Mouse (Mus musculus): ENCODE data around the gene Gm49340. TPM values are rescaled to one million over a fixed set of nuclear protein-coding genes. Genes with fewer than 3 reads are reported as not detected.
"Not testable (repeated sequence)": the region's sequence is repeated elsewhere in the genome, so short reads cannot be mapped to it uniquely, and the experiment has no call there.

The Gm49340 gene
- not detected in 2 replicates for polyA plus RNA-seq (2015; fragmentation: Nextera tagmentation; extraction: Ambion mirVana)

GRCm38 (mm10) chr11:73329442-73329841, at the start of gene Gm49340, which contains the start of the genes Aspa and Spata22:
Gene Gm49340 (plus strand): TSS chr11:73329741.
Gene Aspa (minus strand): TSS chr11:73329596.
Gene Spata22 (plus strand): TSS chr11:73329741.
- Histone ChIP-seq H3K9me3 (no peaks in the 10 kb centered on the region), H3K4me1 (replicated peaks) (0 out of 2 replicates have a peak, but pooled peaks cover 4% of the 10 kb centered on the region), H3K4me2 (replicated peaks) (no peak within 1 kb of the TSS), H3K27me3 (replicated peaks) (no peaks in the 10 kb centered on the region), H3K9ac (no peak within 1 kb of the TSS), H3K4me3 (replicated peaks) (no peak within 1 kb of the TSS), H3K27ac (no peak within 1 kb of the TSS), H3K36me3 (no peaks in the 10 kb centered on the region)
- ATAC-seq, result no peak
- 81% methylated on average over 27 of the region's 27 CpGs for WGBS

- ATAC-seq, result no peak
- Histone ChIP-seq H3K9ac (no peak overlapping the region), H3K27ac (no peak overlapping the region), H3K27me3 (replicated peaks) (no peaks in the 10 kb centered on the region), H3K36me3 (no peaks in the 10 kb centered on the region), H3K4me1 (replicated peaks) (peaks cover 14% of the 10 kb centered on the region), H3K4me3 (replicated peaks) (no peak overlapping the region), H3K4me2 (replicated peaks) (no peak overlapping the region), H3K9me3 (no peaks in the 10 kb centered on the region)
- WGBS, result 36% methylated on average over 5 of the region's 5 CpGs
Measured at GRCm38 (mm10) chr11:73280710-73281109, 48.8 kb upstream of the Gm49340 start.

GRCm38 (mm10) chr11:73281528-73282027, 48.0 kb upstream of the Gm49340 start:
- Histone ChIP-seq H3K4me2 (replicated peaks) (peak overlapping the region; percentile 59), H3K9ac (peak overlapping the region; percentile 14; the same call in 1 of the 2 replicates), H3K4me1 (replicated peaks) (peaks cover 14% of the 10 kb centered on the region), H3K27me3 (replicated peaks) (no peaks in the 10 kb centered on the region), H3K4me3 (replicated peaks) (peak overlapping the region; percentile 33; the same call in 1 of the 2 replicates), H3K36me3 (no peaks in the 10 kb centered on the region), H3K27ac (no peak overlapping the region), H3K9me3 (no peaks in the 10 kb centered on the region)
- ATAC-seq, result peak; percentile 93
- 5% methylated on average over 16 of the region's 16 CpGs for WGBS

- peak; percentile 32 for ATAC-seq
- WGBS, result 25% methylated on average over 9 of the region's 9 CpGs
- H3K36me3 ChIP-seq, result no peaks in the 10 kb centered on the region
- no peaks in the 10 kb centered on the region for H3K9me3 ChIP-seq
- no peak overlapping the region for H3K27ac ChIP-seq
- no peaks in the 10 kb centered on the region for H3K27me3 ChIP-seq (replicated peaks)
- H3K4me3 ChIP-seq (replicated peaks), result no peak overlapping the region
- peaks cover 14% of the 10 kb centered on the region for H3K4me1 ChIP-seq (replicated peaks)
- no peak overlapping the region for H3K9ac ChIP-seq
- no peak overlapping the region for H3K4me2 ChIP-seq (replicated peaks)
Measured at GRCm38 (mm10) chr11:73283369-73283768, 46.2 kb upstream of the Gm49340 start.

- Histone ChIP-seq H3K27ac (0 out of 2 replicates have a peak overlapping the region, but pooled peaks have one; percentile 15), H3K4me1 (replicated peaks) (peaks cover 14% of the 10 kb centered on the region), H3K4me2 (replicated peaks) (no peak overlapping the region), H3K9ac (no peak overlapping the region), H3K36me3 (no peaks in the 10 kb centered on the region), H3K4me3 (replicated peaks) (no peak overlapping the region), H3K9me3 (no peaks in the 10 kb centered on the region), H3K27me3 (replicated peaks) (no peaks in the 10 kb centered on the region)
- WGBS, result 31% methylated on average over 1 of the region's 1 CpGs
- no peak for ATAC-seq
Measured at GRCm38 (mm10) chr11:73283926-73284325, 45.6 kb upstream of the Gm49340 start.

GRCm38 (mm10) chr11:73284351-73284750, 45.2 kb upstream of the Gm49340 start:
- Histone ChIP-seq H3K36me3 (no peaks in the 10 kb centered on the region), H3K4me1 (replicated peaks) (peaks cover 14% of the 10 kb centered on the region), H3K9ac (no peak overlapping the region), H3K27ac (no peak overlapping the region), H3K4me3 (replicated peaks) (no peak overlapping the region), H3K9me3 (no peaks in the 10 kb centered on the region), H3K27me3 (replicated peaks) (no peaks in the 10 kb centered on the region), H3K4me2 (replicated peaks) (no peak overlapping the region)
- ATAC-seq, result no peak

GRCm38 (mm10) chr11:73289621-73290020, 39.9 kb upstream of the Gm49340 start:
- no peak for ATAC-seq
- H3K27ac ChIP-seq, result no peak overlapping the region
- no peak overlapping the region for H3K4me2 ChIP-seq (replicated peaks)
- WGBS, result 88% methylated on average over 1 of the region's 1 CpGs
- no peaks in the 10 kb centered on the region for H3K27me3 ChIP-seq (replicated peaks)
- no peaks in the 10 kb centered on the region for H3K36me3 ChIP-seq
- H3K9ac ChIP-seq, result no peak overlapping the region
- H3K4me1 ChIP-seq (replicated peaks), result no peaks in the 10 kb centered on the region
- no peaks in the 10 kb centered on the region for H3K9me3 ChIP-seq
- no peak overlapping the region for H3K4me3 ChIP-seq (replicated peaks)

- Histone ChIP-seq H3K27me3 (replicated peaks) (no peaks in the 10 kb centered on the region), H3K9me3 (no peaks in the 10 kb centered on the region), H3K4me3 (replicated peaks) (no peak overlapping the region), H3K27ac (no peak overlapping the region), H3K4me2 (replicated peaks) (no peak overlapping the region), H3K9ac (no peak overlapping the region), H3K36me3 (no peaks in the 10 kb centered on the region), H3K4me1 (replicated peaks) (no peaks in the 10 kb centered on the region)
- WGBS, result 70% methylated on average over 2 of the region's 2 CpGs
- no peak for ATAC-seq
Measured at GRCm38 (mm10) chr11:73303123-73303522, 26.4 kb upstream of the Gm49340 start.

GRCm38 (mm10) chr11:73315961-73316360, 13.6 kb upstream of the Gm49340 start:
- Histone ChIP-seq H3K27me3 (replicated peaks) (no peaks in the 10 kb centered on the region), H3K4me1 (replicated peaks) (no peaks in the 10 kb centered on the region), H3K27ac (no peak overlapping the region), H3K36me3 (no peaks in the 10 kb centered on the region), H3K9ac (no peak overlapping the region), H3K4me3 (replicated peaks) (no peak overlapping the region), H3K9me3 (no peaks in the 10 kb centered on the region), H3K4me2 (replicated peaks) (no peak overlapping the region)
- ATAC-seq, result no peak
- WGBS, result 46% methylated on average over 3 of the region's 3 CpGs

GRCm38 (mm10) chr11:73318581-73318980, 11.0 kb upstream of the Gm49340 start:
- not testable (repeated sequence) for H3K4me2 ChIP-seq (replicated peaks); H3K9me3 ChIP-seq; H3K27me3 ChIP-seq (replicated peaks); ATAC-seq; H3K4me3 ChIP-seq (replicated peaks); H3K9ac ChIP-seq; H3K4me1 ChIP-seq (replicated peaks); H3K27ac ChIP-seq; H3K36me3 ChIP-seq
- 77% methylated on average over 2 of the region's 2 CpGs for WGBS

GRCm38 (mm10) chr11:73321064-73321463, 8.5 kb upstream of the Gm49340 start:
- H3K9ac ChIP-seq; H3K4me2 ChIP-seq (replicated peaks); H3K4me3 ChIP-seq (replicated peaks); H3K27ac ChIP-seq; H3K4me1 ChIP-seq (replicated peaks); H3K27me3 ChIP-seq (replicated peaks); H3K9me3 ChIP-seq; H3K36me3 ChIP-seq; ATAC-seq: not testable (repeated sequence)
- WGBS, result 89% methylated on average over 13 of the region's 13 CpGs

- ATAC-seq, result no peak
- H3K4me3 ChIP-seq (replicated peaks), result no peak overlapping the region
Measured at GRCm38 (mm10) chr11:73323906-73324830, 5.4 kb upstream of the Gm49340 start.

More at GRCm38 (mm10) chr11:73323906-73324830, 5.4 kb upstream of the Gm49340 start:
- Histone ChIP-seq H3K9ac (no peak overlapping the region), H3K4me1 (replicated peaks) (0 out of 2 replicates have a peak, but pooled peaks cover 4% of the 10 kb centered on the region), H3K36me3 (no peaks in the 10 kb centered on the region), H3K27me3 (replicated peaks) (no peaks in the 10 kb centered on the region), H3K27ac (no peak overlapping the region), H3K4me2 (replicated peaks) (no peak overlapping the region), H3K9me3 (no peaks in the 10 kb centered on the region)
- WGBS, result 64% methylated on average over 9 of the region's 9 CpGs
